Mouse (Mus musculus): Measurements from ENCODE around the gene Serpinb1b. TPM values are rescaled to one million over a fixed set of nuclear protein-coding genes. Genes with fewer than 3 reads are reported as not detected.

The Serpinb1b gene
- 0.20 and 0.42 TPM in 2 replicates for polyA plus RNA-seq (2012; rRNA removed)

GRCm38 (mm10) chr13:33078056-33078705 is at the start of gene Serpinb1b:
Gene Serpinb1b, plus strand, starts transcription at chr13:33078575.

Other genes with a start within 250 kb of the Serpinb1b start
- gene Serpinb1a, start 227.4 kb upstream of the Serpinb1b start, polyA plus RNA-seq (2012; rRNA removed): 0.94 and 1.2 TPM in 2 replicates
- gene Serpinb1c, start 180.4 kb upstream of the Serpinb1b start, polyA plus RNA-seq (2012; rRNA removed): not detected in 2 replicates
- 1.0 and 1.4 TPM in 2 replicates for gene Serpinb6b, start 113.4 kb upstream of the Serpinb1b start, polyA plus RNA-seq (2012; rRNA removed)
- 0.61 and 1.5 TPM in 2 replicates for gene Serpinb9, start 75.3 kb upstream of the Serpinb1b start, polyA plus RNA-seq (2012; rRNA removed)
- gene Serpinb9b, start 51.2 kb upstream of the Serpinb1b start, polyA plus RNA-seq (2012; rRNA removed): 0.01 and 0.07 TPM in 2 replicates
- not detected in 2 replicates for gene Serpinb9c, start 81.2 kb downstream of the Serpinb1b start, polyA plus RNA-seq (2012; rRNA removed)
- not detected in 2 replicates for gene Serpinb9d, start 114.4 kb downstream of the Serpinb1b start, polyA plus RNA-seq (2012; rRNA removed)
- 0.02 and 0.04 TPM in 2 replicates for gene Serpinb9e, start 171.0 kb downstream of the Serpinb1b start, polyA plus RNA-seq (2012; rRNA removed)
- not detected in 2 replicates for gene Serpinb9f, start 245.5 kb downstream of the Serpinb1b start, polyA plus RNA-seq (2012; rRNA removed)